8 mouse cellular contexts compared by ENCODE assay signal in the genomic region with DNA sequence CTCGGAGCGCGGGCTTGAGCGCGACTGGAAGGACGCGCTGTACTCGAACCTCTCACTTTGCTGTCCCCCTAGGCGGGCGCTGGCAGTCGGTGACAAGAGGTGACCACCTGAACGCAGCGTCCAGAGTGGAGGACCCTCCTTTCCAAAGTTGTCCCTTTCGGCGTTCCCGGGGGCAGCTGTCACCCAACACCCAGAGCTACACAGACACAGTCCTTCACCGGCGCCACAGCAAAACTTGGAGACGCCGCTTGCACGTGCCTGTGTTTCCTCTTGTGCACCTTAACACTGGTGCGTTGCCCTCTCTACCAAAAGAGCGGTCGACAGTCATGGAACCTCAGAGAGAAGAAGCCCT. TPM values are rescaled to one million over a fixed set of nuclear protein-coding genes. Genes with fewer than 3 reads are reported as not detected.
DNase-seq lines count a peak whose midpoint lies in the region; ATAC-seq and TF ChIP-seq lines count a peak whose summit lies in the region.

No protein-coding gene starts in this region.

- no peak for ATAC-seq in kidney, embryonic 15.5 days (replicated peaks; ENCODE audit: low FRiP score)
- ATAC-seq in common myeloid progenitor, adult 5-6 weeks (replicated peaks; ENCODE audit: low read depth, poor library complexity, severe bottlenecking): peak; percentile 21; the same call in 1 of the 2 replicates
- no peak; the same call in none of the 2 replicates for ATAC-seq in intestine, embryonic 15.5 days

- peak overlapping the region; percentile 88 for H3K9ac ChIP-seq in kidney, embryonic 15.5 days
- peak overlapping the region; percentile 78 for H3K9ac ChIP-seq in intestine, embryonic 15.5 days

- DNase-seq in kidney, postnatal 25 days: no peak
- no peak for DNase-seq in frontal cortex, postnatal 36 days (ENCODE audit: low spot score in 2 of 2)
- no peak for DNase-seq in cerebellum, adult 18-20 months
- DNase-seq in frontal cortex, postnatal 14 days (ENCODE audit: low spot score in 2 of 2): no peak

- no peaks in the 10 kb centered on the region for H3K36me3 ChIP-seq in kidney, embryonic 15.5 days
- no peaks in the 10 kb centered on the region for H3K36me3 ChIP-seq in intestine, embryonic 15.5 days
- H3K36me3 ChIP-seq in myocyte (ENCODE audit: control insufficient read depth, insufficient read depth): no peaks in the 10 kb centered on the region

- H3K27me3 ChIP-seq in kidney, embryonic 15.5 days: peaks cover 8% of the 10 kb centered on the region; the same call in 1 of the 2 replicates
- H3K27me3 ChIP-seq in intestine, embryonic 15.5 days (replicated peaks): no peaks in the 10 kb centered on the region
- no peaks in the 10 kb centered on the region for H3K27me3 ChIP-seq in myocyte (ENCODE audit: control insufficient read depth, insufficient read depth, insufficient read length)

- no peaks in the 10 kb centered on the region for H3K9me3 ChIP-seq in kidney, embryonic 15.5 days (replicated peaks)
- H3K9me3 ChIP-seq in intestine, embryonic 15.5 days: no peaks in the 10 kb centered on the region

- peak overlapping the region; percentile 72 for H3ac ChIP-seq in myocyte (ENCODE audit: control insufficient read depth, insufficient read length)

- peaks cover 41% of the 10 kb centered on the region for H3K79me2 ChIP-seq in myocyte (ENCODE audit: control insufficient read depth, insufficient read depth)

- peak overlapping the region; percentile 90 for H3K4me2 ChIP-seq in kidney, embryonic 15.5 days
- H3K4me2 ChIP-seq in intestine, embryonic 15.5 days (replicated peaks): peak overlapping the region; percentile 79
- H3K4me2 ChIP-seq in myocyte (ENCODE audit: low read depth): peak overlapping the region; percentile 72

- H3K27ac ChIP-seq in kidney, embryonic 15.5 days: peak overlapping the region; percentile 91; the same call in 1 of the 2 replicates
- no peak overlapping the region for H3K27ac ChIP-seq in intestine, embryonic 15.5 days

- peaks cover 28% of the 10 kb centered on the region for H3K4me1 ChIP-seq in kidney, embryonic 15.5 days
- H3K4me1 ChIP-seq in intestine, embryonic 15.5 days (replicated peaks): peaks cover 4% of the 10 kb centered on the region; the same call in 1 of the 2 replicates

- WGBS in kidney, embryonic 15.5 days: 2% methylated on average over 24 of the region's 24 CpGs
- WGBS in intestine, embryonic 15.5 days: 2% methylated on average over 24 of the region's 24 CpGs

- no peak for TF ChIP-seq POLR2A in myocyte (IDR thresholded peaks at IDR 0.05; ENCODE audit: insufficient read length, low read depth)

- H3K4me3 ChIP-seq in kidney, embryonic 15.5 days (replicated peaks): peak overlapping the region; percentile 84
- H3K4me3 ChIP-seq in intestine, embryonic 15.5 days (replicated peaks): peak overlapping the region; percentile 85
- peak overlapping the region; percentile 67 for H3K4me3 ChIP-seq in myocyte

TF ChIP-seq in myocyte, 11 proteins besides CTCF, POLR2A, EP300 and RAD21:
- TF ChIP-seq REST (IDR thresholded peaks at IDR 0.05; ENCODE audit: insufficient read depth, insufficient read length) (no peak), SRF (IDR thresholded peaks at IDR 0.05; ENCODE audit: control insufficient read depth, insufficient read length, low read depth) (no peak), USF1 (IDR thresholded peaks at IDR 0.05; ENCODE audit: low read depth) (no peak), CEBPB (IDR thresholded peaks at IDR 0.05; ENCODE audit: insufficient read depth, poor library complexity, severe bottlenecking) (no peak), MAX (IDR thresholded peaks at IDR 0.05; ENCODE audit: low read depth) (no peak), MYOD1 (IDR thresholded peaks at IDR 0.05; ENCODE audit: control insufficient read depth in 1 of 3, insufficient read length in 2 of 3, low read depth in 2 of 3) (no peak), POLR2AphosphoS2 (IDR thresholded peaks at IDR 0.05; ENCODE audit: insufficient read length, low read depth) (no peak), TCF12 (IDR thresholded peaks at IDR 0.05; ENCODE audit: insufficient read depth, poor library complexity, severe bottlenecking) (no peak), MYOG (IDR thresholded peaks at IDR 0.05; ENCODE audit: control insufficient read depth in 1 of 3, insufficient read depth in 1 of 3, insufficient read length in 2 of 3, low read depth in 2 of 3) (no peak), TCF3 (IDR thresholded peaks at IDR 0.05; ENCODE audit: insufficient read length, low read depth) (no peak), E2F4 (IDR thresholded peaks at IDR 0.05; ENCODE audit: insufficient read depth) (no peak)

RNA-seq across cellular contexts. Expression of a gene that starts 0.3 kb away (rescaled TPM):
- polyA plus RNA-seq in kidney, embryonic 15.5 days (2015; fragmentation: Nextera tagmentation; extraction: Ambion mirVana): 39.1 and 39.7 TPM in 2 replicates
- total RNA-seq in common myeloid progenitor, adult 5-6 weeks (2017): 47.2 and 48.6 TPM in 2 replicates
- polyA plus RNA-seq in intestine, embryonic 15.5 days (2015; fragmentation: Nextera tagmentation; extraction: Ambion mirVana): 26.2 and 30.9 TPM in 2 replicates
- 11.4 TPM for polyA plus RNA-seq in myocyte (2012; fragmentation: generic; extraction: Trizol)

RNA-seq across cellular contexts. Expression of a gene that starts 30.7 kb away (rescaled TPM):
- 4.4 and 4.5 TPM in 2 replicates for polyA plus RNA-seq in kidney, embryonic 15.5 days (2015; fragmentation: Nextera tagmentation; extraction: Ambion mirVana)
- 0.29 and 1.3 TPM in 2 replicates for total RNA-seq in common myeloid progenitor, adult 5-6 weeks (2017)
- 10.6 and 12.4 TPM in 2 replicates for polyA plus RNA-seq in intestine, embryonic 15.5 days (2015; fragmentation: Nextera tagmentation; extraction: Ambion mirVana)
- polyA plus RNA-seq in myocyte (2012; fragmentation: generic; extraction: Trizol): 1.1 TPM
